Mouse (Mus musculus) E14TG2a.4 (cell line): ENCODE data around the gene Gm14325.
"Not testable (repeated sequence)": the region's sequence is repeated elsewhere in the genome, so short reads cannot be mapped to it uniquely, and the experiment has no call there.

Source experiments
- CTCF ChIP-seq: conservative IDR thresholded peaks from 2 replicates; pipeline ENCODE4 v1.5.1; 2014; ENCODE audit warnings: low read length
- NANOG ChIP-seq: IDR thresholded peaks from 2 replicates; pipeline ENCODE4 v1.6.1; 2014; ENCODE audit warnings: borderline replicate concordance, low read length, mixed read lengths
- POU5F1 ChIP-seq: IDR thresholded peaks from 2 replicates; pipeline ENCODE4 v1.6.1; 2014; ENCODE audit warnings: low read length, borderline replicate concordance

GRCm38 (mm10) chr2:177839901-177840663 lies at the start of gene Gm14325:
- not testable (repeated sequence) for TF ChIP-seq CTCF, NANOG, POU5F1
